Mouse (Mus musculus): ENCODE data around the gene Fahd1. TPM values are rescaled to one million over a fixed set of nuclear protein-coding genes. Genes with fewer than 3 reads are reported as not detected.

The Fahd1 gene
- polyA plus RNA-seq, 1 experiment from 2014 or later: 52.1 TPM

GRCm38 (mm10) chr17:24851381-24852125 lies 1.4 kb upstream of the Fahd1 start:
- 61% methylated on average over 10 of the region's 10 CpGs for WGBS
- Histone ChIP-seq H3K27ac (ENCODE audit: low read length) (no peak overlapping the region), H3K4me3 (ENCODE audit: low read length) (peak overlapping the region; percentile 75), H3K36me3 (ENCODE audit: insufficient read depth, low read length) (0 out of 2 replicates have a peak, but pooled peaks cover 11% of the 10 kb centered on the region), H3K9ac (replicated peaks; ENCODE audit: low read length) (peak overlapping the region; percentile 74; the same call in 1 of the 2 replicates), H3K9me3 (ENCODE audit: low read length) (no peaks in the 10 kb centered on the region), H3K4me2 (replicated peaks; ENCODE audit: low read depth, low read length) (peak overlapping the region; percentile 78), H3K27me3 (ENCODE audit: insufficient read depth, low read length) (no peaks in the 10 kb centered on the region), H3K4me1 (ENCODE audit: insufficient read depth, low read length) (peaks cover 9% of the 10 kb centered on the region)
- ATAC-seq (ENCODE audit: low FRiP score, low TSS enrichment): no peak

GRCm38 (mm10) chr17:24850773-24851127 lies 586 bp upstream of the Fahd1 start:
- H3K9me3 ChIP-seq (ENCODE audit: low read length): no peaks in the 10 kb centered on the region
- no peaks in the 10 kb centered on the region for H3K27me3 ChIP-seq (ENCODE audit: insufficient read depth, low read length)
- H3K36me3 ChIP-seq (ENCODE audit: insufficient read depth, low read length): 0 out of 2 replicates have a peak, but pooled peaks cover 4% of the 10 kb centered on the region
- peak overlapping the region; percentile 74 for H3K9ac ChIP-seq (replicated peaks; ENCODE audit: low read length)
- H3K4me1 ChIP-seq (ENCODE audit: insufficient read depth, low read length): peaks cover 9% of the 10 kb centered on the region
- H3K27ac ChIP-seq (ENCODE audit: low read length): peak overlapping the region; percentile 41; the same call in 1 of the 2 replicates
- peak overlapping the region; percentile 78 for H3K4me2 ChIP-seq (replicated peaks; ENCODE audit: low read depth, low read length)
- ATAC-seq (ENCODE audit: low FRiP score, low TSS enrichment): no peak
- WGBS: under 1% methylated on average over 20 of the region's 20 CpGs
- H3K4me3 ChIP-seq (ENCODE audit: low read length): peak overlapping the region; percentile 75

GRCm38 (mm10) chr17:24849733-24850064 lies 465 bp downstream of the Fahd1 start:
- H3K9me3 ChIP-seq (ENCODE audit: low read length): no peaks in the 10 kb centered on the region
- under 1% methylated on average over 21 of the region's 21 CpGs for WGBS
- ATAC-seq (ENCODE audit: low FRiP score, low TSS enrichment): peak; percentile 60; the same call in 1 of the 2 replicates
- peaks cover 9% of the 10 kb centered on the region for H3K4me1 ChIP-seq (ENCODE audit: insufficient read depth, low read length)
- H3K36me3 ChIP-seq (ENCODE audit: insufficient read depth, low read length): 0 out of 2 replicates have a peak, but pooled peaks cover 4% of the 10 kb centered on the region
- H3K4me2 ChIP-seq (replicated peaks; ENCODE audit: low read depth, low read length): peak overlapping the region; percentile 78
- no peaks in the 10 kb centered on the region for H3K27me3 ChIP-seq (ENCODE audit: insufficient read depth, low read length)
- peak overlapping the region; percentile 75 for H3K4me3 ChIP-seq (ENCODE audit: low read length)
- H3K27ac ChIP-seq (ENCODE audit: low read length): peak overlapping the region; percentile 96
- H3K9ac ChIP-seq (replicated peaks; ENCODE audit: low read length): peak overlapping the region; percentile 83

GRCm38 (mm10) chr17:24848600-24849031 lies 1.5 kb downstream of the Fahd1 start:
- Histone ChIP-seq H3K27ac (ENCODE audit: low read length) (peak overlapping the region; percentile 71; the same call in 1 of the 2 replicates), H3K36me3 (ENCODE audit: insufficient read depth, low read length) (0 out of 2 replicates have a peak, but pooled peaks cover 2% of the 10 kb centered on the region), H3K4me2 (replicated peaks; ENCODE audit: low read depth, low read length) (peak overlapping the region; percentile 78), H3K9ac (replicated peaks; ENCODE audit: low read length) (0 out of 2 replicates have a peak overlapping the region, but pooled peaks have one; percentile 41), H3K4me3 (ENCODE audit: low read length) (peak overlapping the region; percentile 75), H3K9me3 (ENCODE audit: low read length) (no peaks in the 10 kb centered on the region), H3K27me3 (ENCODE audit: insufficient read depth, low read length) (no peaks in the 10 kb centered on the region), H3K4me1 (ENCODE audit: insufficient read depth, low read length) (peaks cover 9% of the 10 kb centered on the region)
- ATAC-seq (ENCODE audit: low FRiP score, low TSS enrichment): no peak

GRCm38 (mm10) chr17:24847386-24847785 lies 2.8 kb downstream of the Fahd1 start:
- Histone ChIP-seq H3K27me3 (ENCODE audit: insufficient read depth, low read length) (no peaks in the 10 kb centered on the region), H3K9me3 (ENCODE audit: low read length) (no peaks in the 10 kb centered on the region), H3K36me3 (ENCODE audit: insufficient read depth, low read length) (no peaks in the 10 kb centered on the region), H3K4me3 (ENCODE audit: low read length) (no peak overlapping the region), H3K4me2 (replicated peaks; ENCODE audit: low read depth, low read length) (no peak overlapping the region), H3K9ac (replicated peaks; ENCODE audit: low read length) (no peak overlapping the region), H3K4me1 (ENCODE audit: insufficient read depth, low read length) (peaks cover 9% of the 10 kb centered on the region), H3K27ac (ENCODE audit: low read length) (no peak overlapping the region)
- 98% methylated on average over 1 of the region's 1 CpGs for WGBS
- no peak for ATAC-seq (ENCODE audit: low FRiP score, low TSS enrichment)

- Histone ChIP-seq H3K4me3 (ENCODE audit: low read length) (no peak overlapping the region), H3K27me3 (ENCODE audit: insufficient read depth, low read length) (no peaks in the 10 kb centered on the region), H3K9me3 (ENCODE audit: low read length) (no peaks in the 10 kb centered on the region), H3K36me3 (ENCODE audit: insufficient read depth, low read length) (no peaks in the 10 kb centered on the region), H3K9ac (replicated peaks; ENCODE audit: low read length) (no peak overlapping the region), H3K4me2 (replicated peaks; ENCODE audit: low read depth, low read length) (no peak overlapping the region), H3K27ac (ENCODE audit: low read length) (no peak overlapping the region), H3K4me1 (ENCODE audit: insufficient read depth, low read length) (peaks cover 7% of the 10 kb centered on the region)
- ATAC-seq (ENCODE audit: low FRiP score, low TSS enrichment): no peak
- 14% methylated on average over 9 of the region's 9 CpGs for WGBS
Observed at GRCm38 (mm10) chr17:24844525-24844924, 5.6 kb downstream of the Fahd1 start.

GRCm38 (mm10) chr17:24842631-24843030 lies 7.5 kb downstream of the Fahd1 start:
- no peak overlapping the region for H3K9ac ChIP-seq (replicated peaks; ENCODE audit: low read length)
- WGBS: 56% methylated on average over 2 of the region's 2 CpGs
- no peaks in the 10 kb centered on the region for H3K36me3 ChIP-seq (ENCODE audit: insufficient read depth, low read length)
- H3K4me3 ChIP-seq (ENCODE audit: low read length): no peak overlapping the region
- no peaks in the 10 kb centered on the region for H3K9me3 ChIP-seq (ENCODE audit: low read length)
- H3K27ac ChIP-seq (ENCODE audit: low read length): no peak overlapping the region
- no peak for ATAC-seq (ENCODE audit: low FRiP score, low TSS enrichment)
- H3K27me3 ChIP-seq (ENCODE audit: insufficient read depth, low read length): no peaks in the 10 kb centered on the region
- H3K4me1 ChIP-seq (ENCODE audit: insufficient read depth, low read length): no peaks in the 10 kb centered on the region
- no peak overlapping the region for H3K4me2 ChIP-seq (replicated peaks; ENCODE audit: low read depth, low read length)

- no peak for ATAC-seq (ENCODE audit: low FRiP score, low TSS enrichment)
- H3K27me3 ChIP-seq (ENCODE audit: insufficient read depth, low read length): no peaks in the 10 kb centered on the region
Observed at GRCm38 (mm10) chr17:24841133-24841532, 9.0 kb downstream of the Fahd1 start.

GRCm38 (mm10) chr17:24840341-24840740 lies 9.8 kb downstream of the Fahd1 start:
- H3K27me3 ChIP-seq (ENCODE audit: insufficient read depth, low read length): no peaks in the 10 kb centered on the region
- no peak overlapping the region for H3K4me3 ChIP-seq (ENCODE audit: low read length)
- H3K4me1 ChIP-seq (ENCODE audit: insufficient read depth, low read length): no peaks in the 10 kb centered on the region
- no peak for ATAC-seq (ENCODE audit: low FRiP score, low TSS enrichment)
- no peak overlapping the region for H3K4me2 ChIP-seq (replicated peaks; ENCODE audit: low read depth, low read length)
- H3K9ac ChIP-seq (replicated peaks; ENCODE audit: low read length): no peak overlapping the region
- WGBS: 51% methylated on average over 5 of the region's 5 CpGs
- no peaks in the 10 kb centered on the region for H3K9me3 ChIP-seq (ENCODE audit: low read length)
- no peaks in the 10 kb centered on the region for H3K36me3 ChIP-seq (ENCODE audit: insufficient read depth, low read length)
- H3K27ac ChIP-seq (ENCODE audit: low read length): no peak overlapping the region

More at GRCm38 (mm10) chr17:24841133-24841532, 9.0 kb downstream of the Fahd1 start:
- Histone ChIP-seq H3K4me1 (ENCODE audit: insufficient read depth, low read length) (no peaks in the 10 kb centered on the region), H3K36me3 (ENCODE audit: insufficient read depth, low read length) (no peaks in the 10 kb centered on the region), H3K9me3 (ENCODE audit: low read length) (no peaks in the 10 kb centered on the region), H3K9ac (replicated peaks; ENCODE audit: low read length) (no peak overlapping the region), H3K4me3 (ENCODE audit: low read length) (no peak overlapping the region), H3K4me2 (replicated peaks; ENCODE audit: low read depth, low read length) (no peak overlapping the region), H3K27ac (ENCODE audit: low read length) (no peak overlapping the region)
- 51% methylated on average over 4 of the region's 4 CpGs for WGBS

GRCm38 (mm10) chr17:24839842-24840241 lies 10.3 kb downstream of the Fahd1 start, which contains the start of gene Hagh:
Gene Hagh, plus strand, starts transcription at chr17:24840143.
- no peak for ATAC-seq (ENCODE audit: low FRiP score, low TSS enrichment)
- H3K9me3 ChIP-seq (ENCODE audit: low read length): no peaks in the 10 kb centered on the region
- H3K4me2 ChIP-seq (replicated peaks; ENCODE audit: low read depth, low read length): no peak within 1 kb of the TSS
- H3K36me3 ChIP-seq (ENCODE audit: insufficient read depth, low read length): no peaks in the 10 kb centered on the region
- no peaks in the 10 kb centered on the region for H3K27me3 ChIP-seq (ENCODE audit: insufficient read depth, low read length)
- WGBS: 60% methylated on average over 8 of the region's 8 CpGs
- no peaks in the 10 kb centered on the region for H3K4me1 ChIP-seq (ENCODE audit: insufficient read depth, low read length)
- no peak within 1 kb of the TSS for H3K4me3 ChIP-seq (ENCODE audit: low read length)
- no peak within 1 kb of the TSS; the same call in 1 of the 2 replicates for H3K9ac ChIP-seq (replicated peaks; ENCODE audit: low read length)
- H3K27ac ChIP-seq (ENCODE audit: low read length): no peak within 1 kb of the TSS

Measured in kidney, embryonic 16.5 days (tissue).